Mouse (Mus musculus): Measurements from ENCODE around the gene Slc25a10.

- TF ChIP-seq CTCF (IDR thresholded peaks at IDR 0.05; ENCODE audit: borderline replicate concordance, extremely low read depth, insufficient read depth, insufficient read length) (no peak), POLR2A (IDR thresholded peaks at IDR 0.05; ENCODE audit: borderline replicate concordance, extremely low read depth, insufficient read depth, insufficient read length, poor library complexity, severe bottlenecking) (no peak)
Measured at GRCm38 (mm10) chr11:120517147-120517546, 25.5 kb downstream of the Slc25a10 start.
